Mouse (Mus musculus): Measurements from ENCODE around the gene Scgb1b3. TPM values are rescaled to one million over a fixed set of nuclear protein-coding genes. Genes with fewer than 3 reads are reported as not detected.

Gene Scgb1b3
- not detected for polyA plus RNA-seq (2017; shearing (Covaris generic))

DNA sequence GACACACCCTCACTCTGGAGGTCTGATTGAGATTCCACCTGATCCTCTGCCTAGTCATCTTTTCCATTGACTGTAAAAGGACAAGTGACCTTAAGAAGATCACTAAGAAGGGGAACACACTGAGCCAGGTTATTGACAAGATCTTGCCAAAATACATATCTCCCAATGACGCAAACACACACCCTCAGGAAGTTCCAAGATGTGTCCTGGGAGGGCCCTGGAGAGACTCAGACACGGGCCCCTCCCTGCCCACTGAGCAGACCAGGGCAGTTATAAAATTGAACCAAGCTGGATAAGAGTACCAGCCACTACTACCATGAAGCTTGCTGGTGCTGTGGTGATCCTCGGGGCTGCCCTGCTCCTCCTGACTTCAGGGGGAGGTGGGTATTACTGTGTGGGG is at the start of gene Scgb1b3:
Gene Scgb1b3 (plus strand): TSS at position 301 of the 400 bp plus-strand sequence.

DNA sequence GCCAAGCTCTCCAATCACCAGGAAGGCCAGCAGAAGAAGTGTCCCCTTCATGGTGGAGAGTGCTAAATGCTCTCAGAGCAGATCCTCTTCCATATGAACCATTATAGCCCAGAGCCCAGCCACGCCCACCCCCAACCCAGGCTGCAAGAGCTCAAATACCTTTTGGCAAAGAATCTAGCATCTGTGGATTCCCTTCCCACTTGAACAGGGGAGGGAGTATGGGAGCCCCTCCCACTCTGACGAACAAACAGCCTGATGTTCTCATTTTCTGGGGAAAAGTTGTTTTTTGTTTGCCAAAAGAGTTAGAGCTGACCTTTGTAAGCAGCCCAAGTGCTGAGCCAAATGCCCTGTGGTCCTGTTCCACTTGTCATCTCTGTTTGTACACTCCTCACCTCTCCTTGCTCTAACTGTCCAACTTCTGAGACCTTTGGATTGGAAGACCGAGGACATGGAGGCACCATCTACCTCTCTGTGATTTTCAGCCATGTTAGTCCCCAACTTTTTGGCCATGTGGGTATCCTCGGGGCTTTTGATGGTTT is 13.3 kb upstream of the Scgb1b3 start, which contains the start of gene Scgb2b3:
Gene Scgb2b3 (minus strand): TSS at position 51 of the 539 bp plus-strand sequence.

Other genes starting within 250 kb of the Scgb1b3 start
- gene Scn1b, start 248.6 kb upstream of the Scgb1b3 start, polyA plus RNA-seq (2017; shearing (Covaris generic)) = not detected
- 297 TPM for gene Gramd1a, start 219.7 kb upstream of the Scgb1b3 start, polyA plus RNA-seq (2017; shearing (Covaris generic))
- gene Scgb2b2, start 85.1 kb upstream of the Scgb1b3 start, polyA plus RNA-seq (2017; shearing (Covaris generic)) = not detected
- gene Scgb1b2, start 83.8 kb upstream of the Scgb1b3 start, polyA plus RNA-seq (2017; shearing (Covaris generic)) = not detected
- gene Scgb2b3, start 13.5 kb upstream of the Scgb1b3 start, polyA plus RNA-seq (2017; shearing (Covaris generic)) = not detected